9 mouse cellular contexts compared by ENCODE assay signal in genomic region chr10:21144627-21145504, GRCm38 (mm10). TPM values are rescaled to one million over a fixed set of nuclear protein-coding genes. Genes with fewer than 3 reads are reported as not detected.
DNase-seq lines count a peak whose midpoint lies in the region; ATAC-seq and TF ChIP-seq lines count a peak whose summit lies in the region.
"Had no signal": no experiment of that assay in that cellular context is flagged by ENCODE, and none has a peak within 500 bp of the region (broad histone marks: within the 10 kb centered on the region; RNA-seq: fewer than 3 reads in every experiment).

No protein-coding gene starts in this region.

- peak; percentile 42 for DNase-seq in CD4-positive, CD25-positive, alpha-beta regulatory T cell, adult 2 months (ENCODE audit: low read depth, low spot score)
- peak; percentile 68 for DNase-seq in embryo, embryonic 11.5 days (ENCODE audit: low read depth, low spot score)
- peak; percentile 55 for DNase-seq in gastrocnemius, postnatal 14 days
- DNase-seq in left cerebral cortex, postnatal 36 days (ENCODE audit: low spot score in 2 of 2) = peak; percentile 61 to 71
- DNase-seq in right cerebral cortex, postnatal 4 days = peak; percentile 69

- no peaks in the 10 kb centered on the region for H3K4me1 ChIP-seq in intestine, postnatal 0 days (replicated peaks; ENCODE audit: control insufficient read depth, insufficient read depth, low read length)

- no peak for ATAC-seq in CD4-positive, CD25-positive, alpha-beta regulatory T cell, adult 4 months
- ATAC-seq in intestine, postnatal 0 days = no peak
- ATAC-seq in megakaryocyte-erythroid progenitor cell, adult 5-6 weeks (replicated peaks; ENCODE audit: low FRiP score, low TSS enrichment, poor library complexity, severe bottlenecking) = peak; percentile 75

- H3K9ac ChIP-seq in intestine, postnatal 0 days (ENCODE audit: low read depth, low read length) = no peak overlapping the region

- 42% methylated on average over 27 of the region's 27 CpGs for WGBS in intestine, postnatal 0 days

- no peaks in the 10 kb centered on the region for H3K27me3 ChIP-seq in intestine, postnatal 0 days (replicated peaks; ENCODE audit: control insufficient read depth, insufficient read depth, low read length)
- H3K27me3 ChIP-seq: megakaryocyte, embryonic 14.5 days had no signal

- no peak overlapping the region for H3K27ac ChIP-seq in intestine, postnatal 0 days (ENCODE audit: low read depth, low read length)

- no peaks in the 10 kb centered on the region for H3K9me3 ChIP-seq in intestine, postnatal 0 days (ENCODE audit: control insufficient read depth)
- H3K9me3 ChIP-seq: megakaryocyte, embryonic 14.5 days had no signal

- peak overlapping the region; percentile 61 for H3K4me2 ChIP-seq in intestine, postnatal 0 days (replicated peaks; ENCODE audit: low read depth)

- H3K4me3 ChIP-seq in intestine, postnatal 0 days (ENCODE audit: low read depth, low read length) = peak overlapping the region; percentile 23
- H3K4me3 ChIP-seq: megakaryocyte, embryonic 14.5 days had no signal

- intact Hi-C loops in gastrocnemius, postnatal 14 days (cut with DNase I; ENCODE audit: low total_unique reads) = no loop called here
- intact Hi-C loops in left cerebral cortex, postnatal 36 days (cut with DNase I) = no loop called here

- no peaks in the 10 kb centered on the region; the same call in 1 of the 2 replicates for H3K36me3 ChIP-seq in intestine, postnatal 0 days (ENCODE audit: control insufficient read depth, insufficient read depth)

- TF ChIP-seq CTCF in intestine, postnatal 0 days (IDR thresholded peaks at IDR 0.05; ENCODE audit: low read depth) = peak; percentile 30

RNA-seq across cellular contexts. Expression of gene Myb, which starts 15.9 kb away (rescaled TPM):
- polyA plus RNA-seq in CD4-positive, CD25-positive, alpha-beta regulatory T cell, adult 4 months (2017; shearing (Covaris generic)) = 1 to 10 TPM; 6.6 to 7.6 TPM
- total RNA-seq in gastrocnemius, postnatal 14 days (2021) = under 1 TPM; 0.16 to 0.33 TPM
- 2.9 and 3.0 TPM in 2 replicates for polyA plus RNA-seq in intestine, postnatal 0 days (2015; fragmentation: Nextera tagmentation; extraction: Ambion mirVana)
- total RNA-seq in left cerebral cortex, postnatal 36 days (2021) = under 1 TPM; 0.20 to 0.35 TPM
- total RNA-seq in megakaryocyte-erythroid progenitor cell, adult 5-6 weeks (2014; fragmentation: Nextera tagmentation) = 558 and 586 TPM in 2 replicates
- 527 and 574 TPM in 2 replicates for total RNA-seq in megakaryocyte-erythroid progenitor cell, adult 5-6 weeks (2017)

Comparison
In these comparisons a context has a peak if more than half of its experiments do, and no peak if none do; other contexts are left out.
1. RNA of gene Myb, which starts 15.9 kb away (total RNA-seq): 527 to 586 TPM in megakaryocyte-erythroid progenitor cell, adult 5-6 weeks; 0.20 to 0.35 TPM in left cerebral cortex, postnatal 36 days and 0.16 to 0.33 TPM in gastrocnemius, postnatal 14 days; every median in the first group is over 100 times any median in the second.
2. Peak in every context shown above with its lines, with median percentiles within 50 percentile points of each other: DNase-seq.